Mouse (Mus musculus) adrenal gland, adult 2 months (tissue): ENCODE measurements at regions not wholly inside any gene's neighbourhood (a gene's known extent, or its start where the extent isn't known, plus 50 kb on each side); places are given as distances from the start of the nearest gene placed in this dataset.
A peak's percentile ranks its signal among the peaks of the same experiment; 100 is the strongest.

Experiments
- DNase-seq: peaks from one replicate; pipeline ENCODE4 v3.0.0; 2021

DNA sequence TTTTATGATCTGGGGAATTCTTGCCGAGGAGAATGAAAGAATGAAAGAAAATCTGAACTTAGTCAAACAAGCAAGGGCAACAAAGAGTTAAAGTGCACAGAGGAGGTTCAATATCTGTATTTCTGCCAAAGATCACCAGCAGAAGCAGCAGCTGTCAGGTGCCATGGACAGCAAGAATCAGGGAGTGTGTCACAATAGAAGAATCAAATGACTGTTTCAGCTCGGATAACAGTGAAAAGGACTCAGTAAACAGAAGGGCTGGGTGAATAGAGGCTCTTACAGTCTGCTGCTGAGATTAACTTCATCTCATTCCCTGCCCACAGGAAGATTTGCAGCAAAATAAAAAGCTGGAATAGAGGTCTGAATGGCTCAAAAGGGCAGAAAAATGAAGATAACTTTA is 495.3 kb upstream of the Gm5415 start:
- DNase-seq = no peak

- DNase-seq = no peak
Measured at GRCm38 (mm10) chr1:33040740-33041139, 493.6 kb upstream of the Gm5415 start.

GRCm38 (mm10) chr1:33031991-33032390 is 484.9 kb upstream of the Gm5415 start:
- no peak for DNase-seq

DNA sequence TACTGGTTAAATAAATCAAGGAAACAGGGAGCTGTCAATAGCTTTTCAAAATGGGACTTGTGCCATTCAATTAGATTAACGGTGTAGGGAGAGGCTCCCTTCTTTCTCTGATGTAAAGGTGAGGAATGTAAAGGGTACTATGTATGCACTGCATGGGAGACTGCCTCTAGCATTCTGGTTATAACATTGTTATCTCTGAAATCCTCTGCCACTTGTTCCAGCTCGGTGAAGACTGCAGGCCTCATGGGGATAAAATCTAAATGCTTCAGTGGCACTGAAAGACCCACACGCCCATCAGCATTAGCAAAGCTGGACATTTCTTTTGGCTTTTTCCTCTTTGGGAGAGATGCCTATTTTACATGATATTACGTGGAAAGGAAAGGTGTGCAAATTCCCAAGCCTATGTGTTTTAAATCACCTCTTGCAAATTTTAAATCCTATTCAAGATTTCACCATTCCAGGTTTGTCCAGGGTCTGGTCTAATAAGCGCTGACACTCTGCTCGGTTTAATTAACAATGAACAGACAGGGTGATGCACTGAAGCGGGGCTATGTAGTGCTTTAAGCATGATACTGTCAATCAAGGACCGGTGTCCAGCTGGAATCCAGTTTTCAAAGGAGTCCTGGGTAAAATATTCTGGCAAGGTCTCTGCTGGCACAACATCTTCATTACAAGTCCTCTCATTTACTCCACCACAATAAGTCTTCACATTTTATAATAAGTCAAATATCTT is 479.8 kb upstream of the Gm5415 start:
- DNase-seq = no peak

DNA sequence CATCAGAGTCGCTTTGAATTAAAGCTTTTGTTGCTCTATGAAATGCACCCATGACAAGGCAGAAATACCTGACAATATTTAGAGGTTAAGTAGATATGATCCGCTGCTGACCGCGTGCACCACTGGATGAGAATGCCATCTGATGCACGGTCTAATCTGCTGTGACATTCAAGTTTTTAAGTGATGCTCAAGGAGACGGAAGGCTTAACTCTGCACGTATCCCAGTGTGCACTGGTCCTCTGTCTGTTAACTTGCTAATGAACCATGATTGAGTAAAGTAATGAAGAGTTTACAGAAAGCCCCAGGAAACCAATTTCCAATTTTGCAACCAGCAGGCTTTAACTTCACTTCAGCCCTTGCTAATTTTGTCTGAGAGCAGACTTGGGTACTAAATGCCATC is 478.3 kb upstream of the Gm5415 start:
- DNase-seq = no peak

- DNase-seq = no peak
Measured at GRCm38 (mm10) chr1:33022852-33023251, 475.8 kb upstream of the Gm5415 start.

- DNase-seq = no peak
Measured at GRCm38 (mm10) chr1:33003992-33004391, 456.9 kb upstream of the Gm5415 start.

DNA sequence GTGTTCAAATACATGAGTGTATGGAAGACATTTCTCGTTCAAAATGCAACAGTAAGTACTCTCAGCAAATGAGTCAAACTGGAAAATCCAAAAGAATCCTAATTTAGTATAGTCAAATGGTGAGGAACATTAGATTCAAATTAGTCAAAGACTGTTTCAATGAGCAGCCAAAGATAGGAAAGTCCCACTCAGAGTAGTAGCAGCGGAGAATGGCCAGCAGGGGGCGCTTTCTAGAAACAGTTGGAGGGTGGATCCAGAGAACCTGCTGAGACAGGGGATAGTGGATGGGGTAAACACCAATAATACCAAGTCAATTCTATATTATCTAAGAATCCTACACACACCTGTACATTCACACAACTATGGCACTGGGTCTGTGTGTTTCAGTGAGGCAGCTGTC is 417.9 kb upstream of the Gm5415 start:
- no peak for DNase-seq

DNA sequence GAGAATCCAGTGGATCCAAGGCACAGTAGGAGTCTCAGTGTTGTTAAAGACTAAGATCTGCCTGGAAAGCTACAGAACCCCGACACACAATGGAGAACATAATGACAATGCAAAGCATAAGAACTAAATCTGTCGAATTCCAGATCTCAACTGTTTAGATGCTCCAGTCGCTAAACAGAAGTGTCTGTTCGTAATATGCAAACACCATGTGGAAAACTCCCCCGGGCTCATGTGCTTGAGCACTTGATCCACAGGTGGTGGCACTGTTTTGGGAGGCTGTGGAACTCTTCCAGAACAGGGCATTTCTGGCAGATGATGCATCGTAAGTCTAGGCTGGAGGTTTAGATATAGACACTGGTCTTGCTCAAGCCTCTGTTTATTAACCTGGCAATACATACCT is 412.2 kb upstream of the Gm5415 start:
- no peak for DNase-seq

GRCm38 (mm10) chr1:32946254-32946653 is 399.2 kb upstream of the Gm5415 start:
- DNase-seq = no peak

GRCm38 (mm10) chr1:32930381-32930780 is 383.3 kb upstream of the Gm5415 start:
- DNase-seq = peak; percentile 2

DNA sequence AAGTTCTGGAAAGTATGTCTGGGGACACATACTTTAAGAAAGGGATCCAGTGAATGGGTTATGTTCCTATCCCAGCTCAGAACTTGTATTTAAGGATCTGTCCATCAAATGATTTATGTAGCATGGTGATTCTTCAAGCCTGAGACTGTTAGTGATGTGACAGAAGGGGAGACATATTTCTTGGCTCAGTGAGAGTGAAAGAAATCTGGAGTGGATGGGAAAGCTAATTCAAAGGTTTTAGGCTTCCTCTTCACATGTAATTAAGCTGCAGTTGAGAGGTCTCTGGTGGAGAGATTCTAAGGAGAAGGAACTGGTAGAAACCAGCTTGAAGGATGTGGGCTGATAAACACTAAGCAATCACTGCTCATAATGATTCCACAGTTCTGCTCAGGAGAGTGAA is 355.3 kb upstream of the Gm5415 start:
- DNase-seq = no peak

- no peak for DNase-seq
Measured at GRCm38 (mm10) chr1:32887728-32888127, 340.6 kb upstream of the Gm5415 start.

GRCm38 (mm10) chr1:32872920-32873319 is 325.8 kb upstream of the Gm5415 start:
- no peak for DNase-seq

- DNase-seq = peak; percentile 51
Measured at GRCm38 (mm10) chr1:32866111-32866510, 319.0 kb upstream of the Gm5415 start.

DNA sequence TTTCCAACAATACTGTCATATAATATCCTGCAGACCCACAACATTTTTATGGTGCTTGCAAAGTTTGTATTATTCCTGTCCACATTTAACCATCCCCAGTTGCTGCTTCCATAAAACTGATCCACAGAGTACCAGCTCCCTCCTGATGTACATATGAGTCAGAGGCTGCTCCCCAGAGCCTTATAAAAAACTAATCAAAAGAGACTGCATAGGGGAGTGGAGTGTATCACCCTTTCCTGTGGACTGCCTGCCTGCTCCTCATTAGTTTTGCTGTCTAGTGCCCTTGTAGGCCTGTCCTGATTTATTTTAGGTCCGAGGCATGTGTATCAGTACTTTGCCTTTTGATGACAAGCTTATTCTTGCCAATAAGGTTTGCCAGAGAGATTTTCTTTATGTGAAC is 310.9 kb upstream of the Gm5415 start:
- no peak for DNase-seq
